Mouse (Mus musculus): ENCODE results near the gene Ggcx. TPM values are rescaled to one million over a fixed set of nuclear protein-coding genes. Genes with fewer than 3 reads are reported as not detected.

The Ggcx gene
- total RNA-seq, 2 experiments from 2014 or later, result 21.7 to 27.0 TPM

Other genes starting within 250 kb of the Ggcx start
- 1 to 10 TPM; 1.1 to 1.8 TPM for gene Atoh8, start 178.7 kb upstream of the Ggcx start, total RNA-seq (2021)
- not detected for gene Sftpb, start 109.7 kb upstream of the Ggcx start, total RNA-seq (2021)
- 10 to 100 TPM; 33.0 to 33.8 TPM for gene Usp39, start 69.1 kb upstream of the Ggcx start, total RNA-seq (2021)
- gene 0610030E20Rik, start 67.0 kb upstream of the Ggcx start, total RNA-seq (2021), result 10 to 100 TPM; 13.9 to 19.0 TPM
- gene Tmem150a, start 58.9 kb upstream of the Ggcx start, total RNA-seq (2021), result 1 to 10 TPM; 9.0 to 9.9 TPM
- gene Rnf181, start 47.4 kb upstream of the Ggcx start, total RNA-seq (2021), result 10 to 100 TPM; 71.6 to 76.2 TPM
- gene Vamp5, start 33.8 kb upstream of the Ggcx start, total RNA-seq (2021), result 1 to 10 TPM; 4.0 to 4.3 TPM
- 10 to 100 TPM; 12.6 to 13.8 TPM for gene Vamp8, start 23.6 kb upstream of the Ggcx start, total RNA-seq (2021)
- 100 to 1,000 TPM; 164 to 176 TPM for gene Mat2a, start 25.2 kb downstream of the Ggcx start, total RNA-seq (2021)
- under 1 TPM; 0.54 to 0.72 TPM for gene Sh2d6, start 107.4 kb downstream of the Ggcx start, total RNA-seq (2021)
- gene Capg, start 130.1 kb downstream of the Ggcx start, total RNA-seq (2021), result 1 to 10 TPM; 2.2 to 3.1 TPM
- gene Elmod3, start 184.1 kb downstream of the Ggcx start, total RNA-seq (2021), result 10 to 100 TPM; 19.7 to 19.9 TPM
- 10 to 100 TPM; 52.2 to 53.9 TPM for gene Retsat, start 184.2 kb downstream of the Ggcx start, total RNA-seq (2021)
- 10 to 100 TPM; 89.0 to 89.3 TPM for gene Tgoln1, start 202.7 kb downstream of the Ggcx start, total RNA-seq (2021)